Mouse (Mus musculus) forebrain, embryonic 10.5 days (tissue): ENCODE results near the gene Rab20. TPM values are rescaled to one million over a fixed set of nuclear protein-coding genes. Genes with fewer than 3 reads are reported as not detected.
A peak's percentile ranks its signal among the peaks of the same experiment; 100 is the strongest.

ENCODE experiments used
- DNase-seq: peaks from one replicate; pipeline ENCODE4 v3.0.0-alpha.2; 2017; ENCODE audit warnings: low spot score; ENCODE audit errors: extremely low spot score
- H3K27ac ChIP-seq: fragments of 300-500 bp; sonication (generic); 2 replicates; pipeline ENCODE4 v1.5.1; 2016; ENCODE audit warnings: mild to moderate bottlenecking
- H3K27me3 ChIP-seq: fragments of 300-500 bp; sonication (generic); 2 replicates; pipeline ENCODE4 v1.6.1; 2016; ENCODE audit warnings: mild to moderate bottlenecking; ENCODE audit not compliant: poor library complexity, severe bottlenecking
- H3K36me3 ChIP-seq: fragments of 300-500 bp; sonication (generic); replicated peaks from 2 replicates; pipeline ENCODE4 v1.6.1; 2016; ENCODE audit warnings: mild to moderate bottlenecking, moderate library complexity
- H3K4me1 ChIP-seq: fragments of 300-500 bp; sonication (generic); 2 replicates; pipeline ENCODE4 v1.6.1; 2016
- H3K4me3 ChIP-seq: fragments of 300-500 bp; sonication (generic); 2 replicates; pipeline ENCODE4 v1.5.1; 2016; ENCODE audit warnings: mild to moderate bottlenecking, moderate library complexity
- H3K9me3 ChIP-seq: fragments of 300-500 bp; sonication (generic); 2 replicates; pipeline ENCODE4 v1.6.1; 2016; ENCODE audit warnings: mild to moderate bottlenecking, moderate library complexity
- WGBS: fragments of 180-500 bp; shearing (Covaris S2); methylation state at CpG from one replicate; pipeline ENCODE4 v1.1.7; 2016; 5-methylcytosine and 5-hydroxymethylcytosine counted together
- polyA plus RNA-seq: library from polyadenylated mRNA; unstranded; fragments of >200 nt; fragmentation: Nextera tagmentation; extraction: Ambion mirVana; gene quantifications from 2 replicates; pipeline ENCODE4 v1.2.1, GENCODE M21; 2016

Rab20 gene
- polyA plus RNA-seq, 1 experiment from 2014 or later, result 1.4 TPM

DNA sequence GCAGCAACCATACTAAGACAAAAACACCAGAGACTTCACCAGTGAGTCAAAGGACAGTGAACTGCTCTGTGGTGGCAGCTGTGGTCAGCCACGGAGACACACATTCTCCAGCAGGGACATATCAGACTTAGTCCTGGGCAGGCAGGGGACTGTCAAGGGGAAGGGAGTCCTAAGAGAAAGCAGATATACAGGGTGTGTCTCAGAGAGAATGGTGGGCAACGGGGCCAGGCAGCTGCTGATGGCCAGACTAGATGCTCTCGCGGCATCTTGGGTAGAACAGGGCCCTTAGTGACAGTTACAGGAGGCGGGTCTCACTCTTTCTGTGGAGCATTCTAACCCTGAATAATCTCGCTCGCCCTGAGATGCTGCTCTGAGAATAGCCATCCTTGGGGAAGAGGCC is 34.3 kb downstream of the Rab20 start:
- Histone ChIP-seq H3K9me3 (no peaks in the 10 kb centered on the region), H3K4me1 (no peaks in the 10 kb centered on the region), H3K36me3 (peaks cover 90% of the 10 kb centered on the region), H3K27me3 (no peaks in the 10 kb centered on the region), H3K4me3 (no peak overlapping the region), H3K27ac (no peak overlapping the region)
- 90% methylated on average over 7 of the region's 7 CpGs for WGBS
- no peak for DNase-seq

DNA sequence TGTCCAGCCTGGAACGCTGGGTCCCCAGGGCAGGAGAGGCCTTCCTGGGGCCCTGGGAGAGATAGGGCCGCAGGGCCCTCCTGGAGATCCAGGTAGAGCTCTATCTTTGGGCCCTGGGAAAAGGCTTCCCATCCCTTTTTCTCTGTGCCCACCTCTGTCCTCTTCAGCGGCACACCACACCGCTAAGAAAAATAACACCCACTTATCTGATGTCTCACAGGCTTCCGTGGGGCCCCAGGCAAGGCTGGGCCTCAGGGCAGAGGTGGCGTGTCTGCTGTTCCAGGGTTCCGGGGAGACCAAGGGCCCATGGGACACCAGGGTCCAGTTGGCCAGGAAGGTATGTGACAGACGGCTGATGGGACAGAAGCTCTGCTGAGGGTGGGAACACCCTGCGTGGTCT is 34.9 kb downstream of the Rab20 start:
- peaks cover 91% of the 10 kb centered on the region for H3K36me3 ChIP-seq
- no peak for DNase-seq
- H3K4me1 ChIP-seq, result 0 out of 2 replicates have a peak, but pooled peaks cover 2% of the 10 kb centered on the region
- WGBS, result 88% methylated on average over 9 of the region's 9 CpGs
- H3K27me3 ChIP-seq, result no peaks in the 10 kb centered on the region
- no peaks in the 10 kb centered on the region for H3K9me3 ChIP-seq
- no peak overlapping the region for H3K27ac ChIP-seq
- H3K4me3 ChIP-seq, result no peak overlapping the region

DNA sequence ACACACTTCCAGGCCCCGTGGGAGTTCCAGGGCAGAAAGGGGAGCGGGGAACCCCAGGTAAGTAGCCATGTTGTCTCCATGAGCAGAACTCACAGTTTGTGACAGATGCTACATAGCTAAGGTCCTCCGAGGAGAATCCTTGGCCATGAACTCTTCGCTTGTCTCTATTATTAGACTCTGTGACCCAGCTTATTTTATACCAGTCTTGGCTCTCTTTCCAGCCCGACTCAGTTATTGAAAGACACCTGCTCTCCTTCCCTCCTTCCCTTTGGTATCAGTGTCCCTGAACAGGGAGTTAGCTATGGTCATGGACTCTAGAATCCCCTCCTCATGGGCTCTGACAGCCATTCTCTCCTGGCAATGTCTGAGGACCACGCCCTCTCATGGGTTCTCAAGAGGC is 37.2 kb downstream of the Rab20 start:
- H3K9me3 ChIP-seq, result no peaks in the 10 kb centered on the region
- 94% methylated on average over 6 of the region's 6 CpGs for WGBS
- H3K36me3 ChIP-seq, result peaks cover 84% of the 10 kb centered on the region
- no peak overlapping the region for H3K4me3 ChIP-seq
- peaks cover 14% of the 10 kb centered on the region; the same call in 1 of the 2 replicates for H3K4me1 ChIP-seq
- H3K27me3 ChIP-seq, result peaks cover 14% of the 10 kb centered on the region; the same call in 1 of the 2 replicates
- H3K27ac ChIP-seq, result no peak overlapping the region
- no peak for DNase-seq

DNA sequence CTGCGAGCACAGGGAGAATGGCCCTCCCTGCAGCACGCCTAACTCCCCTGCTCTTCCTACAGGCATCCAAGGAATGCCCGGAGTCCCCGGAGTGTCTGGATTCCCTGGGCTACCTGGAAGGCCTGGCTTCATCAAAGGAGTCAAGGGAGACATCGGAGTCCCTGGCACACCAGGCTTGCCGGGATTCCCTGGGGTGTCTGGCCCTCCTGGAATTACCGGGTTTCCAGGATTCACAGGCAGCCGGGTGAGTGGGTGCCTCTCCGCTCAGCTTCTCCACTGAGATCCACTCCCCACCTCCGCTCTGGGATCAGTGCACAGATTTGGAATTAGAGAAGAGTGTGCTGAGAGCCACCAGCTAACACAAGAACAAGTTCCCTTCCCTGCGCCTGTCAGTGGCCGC is 40.6 kb downstream of the Rab20 start:
- Histone ChIP-seq H3K27ac (no peak overlapping the region), H3K9me3 (no peaks in the 10 kb centered on the region), H3K4me3 (no peak overlapping the region), H3K36me3 (peaks cover 86% of the 10 kb centered on the region), H3K4me1 (peaks cover 14% of the 10 kb centered on the region; the same call in 1 of the 2 replicates), H3K27me3 (peaks cover 14% of the 10 kb centered on the region; the same call in 1 of the 2 replicates)
- DNase-seq, result no peak
- whole genome bisulfite sequencing, result 52% methylated on average over 12 of the region's 12 CpGs

DNA sequence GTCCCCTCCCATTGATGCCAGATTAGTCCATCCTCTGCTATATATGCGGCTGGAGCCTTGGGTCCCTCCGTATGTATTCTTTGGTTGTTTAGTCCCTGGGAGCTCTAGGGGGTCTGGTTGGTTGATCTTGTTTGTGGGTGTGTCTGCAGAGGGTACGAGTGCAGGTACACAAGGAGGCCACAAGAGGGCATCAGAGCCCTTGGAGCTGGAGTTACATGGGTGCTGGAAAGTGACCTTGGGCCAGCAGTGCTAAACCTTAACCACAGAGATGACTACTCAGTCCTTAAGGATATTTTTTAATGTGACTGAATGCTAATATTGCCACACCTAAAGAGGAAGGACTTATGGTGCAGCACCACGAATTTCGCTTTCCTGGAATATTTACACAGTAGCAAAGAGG is 47.8 kb downstream of the Rab20 start:
- H3K27ac ChIP-seq, result no peak overlapping the region
- H3K36me3 ChIP-seq, result peaks cover 81% of the 10 kb centered on the region
- peak; percentile 34 for DNase-seq
- H3K4me3 ChIP-seq, result no peak overlapping the region
- WGBS, result 50% methylated on average over 5 of the region's 5 CpGs
- H3K9me3 ChIP-seq, result no peaks in the 10 kb centered on the region
- H3K27me3 ChIP-seq, result no peaks in the 10 kb centered on the region
- no peaks in the 10 kb centered on the region for H3K4me1 ChIP-seq

DNA sequence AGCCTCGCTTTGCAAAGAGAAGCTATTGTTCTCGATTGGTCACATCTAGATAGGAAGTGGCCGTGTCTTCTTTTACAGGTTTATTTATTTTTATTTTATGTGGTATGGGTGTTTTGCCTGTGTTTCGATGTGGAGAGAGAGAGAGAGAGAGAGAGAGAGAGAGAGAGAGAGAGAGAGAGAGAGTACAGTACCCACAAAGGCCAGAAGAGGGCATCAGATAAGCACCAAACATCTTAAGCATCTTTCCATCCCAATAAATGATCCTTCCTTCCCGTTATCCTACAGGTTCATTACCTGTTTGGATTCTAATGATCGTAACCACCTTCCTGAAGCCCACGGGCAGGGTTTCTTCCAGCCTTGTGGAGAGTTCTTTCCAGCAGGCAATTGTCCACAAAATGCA is 55.4 kb downstream of the Rab20 start:
- Histone ChIP-seq H3K9me3 (no peaks in the 10 kb centered on the region), H3K4me3 (no peak overlapping the region), H3K36me3 (peaks cover 55% of the 10 kb centered on the region), H3K4me1 (peaks cover 14% of the 10 kb centered on the region), H3K27me3 (no peaks in the 10 kb centered on the region), H3K27ac (no peak overlapping the region)
- WGBS, result 66% methylated on average over 7 of the region's 7 CpGs
- no peak for DNase-seq

DNA sequence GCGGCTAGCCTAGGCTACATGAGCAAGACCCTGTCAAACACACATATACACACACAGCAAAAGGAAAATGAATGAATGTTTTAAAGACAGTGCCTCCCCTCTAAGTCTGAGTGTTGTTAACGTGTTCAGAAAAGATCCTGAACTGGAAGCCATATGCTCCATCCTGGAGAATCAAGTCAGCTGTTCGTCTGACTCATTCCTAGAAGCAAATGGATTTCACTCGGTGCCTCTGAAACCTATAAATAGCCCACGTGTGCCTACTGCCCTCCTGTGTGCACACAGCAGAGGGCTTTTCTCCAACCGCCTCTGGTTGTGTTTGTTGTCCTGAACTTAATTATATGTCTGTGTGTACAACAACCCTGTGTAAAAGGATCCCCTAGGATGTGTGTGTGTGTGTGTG is 56.5 kb downstream of the Rab20 start:
- 86% methylated on average over 6 of the region's 6 CpGs for WGBS
- Histone ChIP-seq H3K36me3 (peaks cover 44% of the 10 kb centered on the region), H3K9me3 (no peaks in the 10 kb centered on the region), H3K27me3 (no peaks in the 10 kb centered on the region), H3K4me1 (peaks cover 14% of the 10 kb centered on the region), H3K27ac (no peak overlapping the region), H3K4me3 (no peak overlapping the region)
- no peak for DNase-seq

DNA sequence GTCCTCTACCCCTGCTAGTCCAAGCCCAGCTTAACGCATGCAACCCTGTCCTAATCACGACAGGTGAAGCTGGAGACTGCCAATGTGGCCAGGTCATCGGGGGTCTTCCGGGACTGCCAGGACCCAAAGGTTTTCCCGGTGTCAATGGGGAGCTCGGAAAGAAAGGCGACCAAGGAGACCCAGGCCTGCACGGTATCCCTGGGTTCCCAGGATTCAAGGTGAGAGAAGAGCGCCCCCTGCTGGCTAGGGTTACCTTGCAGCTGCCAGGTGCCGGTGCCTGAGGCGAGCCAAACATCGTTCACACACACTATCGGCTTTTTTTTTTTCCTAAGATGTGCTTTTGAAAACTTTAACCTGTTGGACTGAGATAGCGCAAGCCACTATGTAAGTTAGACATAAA is 57.4 kb downstream of the Rab20 start:
- Histone ChIP-seq H3K27me3 (no peaks in the 10 kb centered on the region), H3K4me1 (peaks cover 14% of the 10 kb centered on the region), H3K9me3 (no peaks in the 10 kb centered on the region), H3K27ac (no peak overlapping the region), H3K4me3 (no peak overlapping the region), H3K36me3 (peaks cover 44% of the 10 kb centered on the region)
- 50% methylated on average over 14 of the region's 14 CpGs for WGBS
- peak; percentile 53 for DNase-seq

DNA sequence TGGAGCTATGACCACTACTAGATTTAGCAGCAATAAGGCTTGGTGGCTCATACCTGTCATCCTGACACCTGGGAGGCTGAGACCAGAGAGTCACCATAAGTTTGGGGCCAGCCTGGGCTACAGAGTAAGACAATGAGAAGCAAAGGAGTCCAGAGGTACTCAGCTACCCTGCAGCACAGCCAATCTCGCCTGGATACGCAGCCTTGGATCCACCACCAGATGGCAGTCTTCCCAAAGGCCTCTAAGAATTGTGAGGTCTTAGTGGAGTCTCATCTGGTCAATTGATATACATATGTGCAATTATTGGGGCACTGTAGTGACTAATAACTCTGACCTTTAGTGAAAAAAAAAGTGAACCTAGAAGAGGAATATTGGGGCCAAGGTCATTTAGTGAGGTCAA is 58.9 kb downstream of the Rab20 start:
- H3K27me3 ChIP-seq, result no peaks in the 10 kb centered on the region
- peaks cover 12% of the 10 kb centered on the region for H3K4me1 ChIP-seq
- peak; percentile 67 for DNase-seq
- H3K4me3 ChIP-seq, result no peak overlapping the region
- no peak overlapping the region for H3K27ac ChIP-seq
- WGBS, result 15% methylated on average over 2 of the region's 2 CpGs
- H3K9me3 ChIP-seq, result no peaks in the 10 kb centered on the region
- peaks cover 37% of the 10 kb centered on the region for H3K36me3 ChIP-seq

DNA sequence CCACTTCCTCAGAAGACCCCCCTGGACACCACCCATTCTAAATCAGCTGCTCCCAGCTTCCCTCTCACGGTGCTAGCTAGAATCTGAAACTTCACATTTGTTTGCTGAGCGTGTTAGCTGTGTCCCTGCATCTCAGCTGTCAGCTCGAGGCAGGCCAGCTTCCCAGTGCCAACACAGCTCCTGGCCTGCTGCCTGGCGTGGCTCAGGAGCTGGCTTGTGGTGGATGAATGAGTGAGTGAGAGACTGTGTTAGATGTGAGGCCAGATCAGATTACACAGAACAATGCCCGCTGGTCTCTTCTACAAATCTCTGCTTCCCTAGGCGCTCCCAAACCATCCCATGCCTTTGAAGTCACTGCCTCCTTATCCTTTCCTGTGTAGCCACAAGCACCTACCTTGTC is 59.3 kb downstream of the Rab20 start:
- 51% methylated on average over 6 of the region's 6 CpGs for WGBS
- no peaks in the 10 kb centered on the region for H3K9me3 ChIP-seq
- no peak overlapping the region for H3K27ac ChIP-seq

DNA sequence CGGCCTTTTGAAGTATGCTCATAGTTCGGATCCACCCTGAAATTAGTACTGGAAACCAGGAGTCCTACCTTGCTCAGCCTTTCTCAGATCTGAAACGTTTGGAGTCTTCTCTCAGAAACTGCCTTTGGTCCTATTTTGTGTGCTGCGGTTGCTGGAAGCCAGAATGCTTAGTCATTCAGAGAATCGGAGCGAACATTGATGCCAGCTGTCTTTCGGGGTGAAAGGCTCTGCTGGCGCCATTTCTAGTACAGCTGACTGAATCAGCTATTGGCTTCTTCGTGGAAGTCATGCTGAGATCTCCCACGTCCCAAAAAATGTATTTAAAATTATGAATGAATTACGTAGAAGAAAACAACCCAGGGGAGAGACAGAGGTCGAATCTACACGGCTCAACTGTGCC is 60.7 kb downstream of the Rab20 start:
- WGBS, result 86% methylated on average over 13 of the region's 13 CpGs
- no peaks in the 10 kb centered on the region for H3K9me3 ChIP-seq
- H3K27ac ChIP-seq, result no peak overlapping the region
- H3K4me3 ChIP-seq, result no peak overlapping the region
- no peak for DNase-seq
- H3K36me3 ChIP-seq, result peaks cover 34% of the 10 kb centered on the region
- no peaks in the 10 kb centered on the region for H3K27me3 ChIP-seq
- H3K4me1 ChIP-seq, result peaks cover 22% of the 10 kb centered on the region

More for the DNA sequence above, 59.3 kb downstream of the Rab20 start:
- peaks cover 38% of the 10 kb centered on the region for H3K36me3 ChIP-seq
- no peak for DNase-seq
- peaks cover 15% of the 10 kb centered on the region for H3K4me1 ChIP-seq
- H3K4me3 ChIP-seq, result no peak overlapping the region
- H3K27me3 ChIP-seq, result no peaks in the 10 kb centered on the region

DNA sequence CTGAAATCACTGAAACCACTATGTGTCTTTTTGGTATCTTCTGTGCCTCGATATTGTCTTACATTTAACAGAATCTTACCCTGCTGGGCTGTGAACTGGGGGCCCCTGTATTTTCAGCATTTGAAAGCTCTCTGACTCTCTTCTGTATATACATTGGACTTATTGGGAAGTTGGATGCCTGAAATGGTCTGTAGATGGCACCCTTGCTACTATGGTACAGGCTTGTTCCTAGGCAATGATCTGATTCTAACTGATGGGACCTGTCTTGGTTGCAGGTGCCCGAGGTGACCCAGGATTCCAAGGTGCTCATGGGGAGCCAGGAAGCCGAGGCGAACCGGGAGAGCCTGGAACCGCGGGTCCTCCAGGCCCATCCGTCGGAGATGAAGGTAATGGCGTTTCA is 63.4 kb downstream of the Rab20 start:
- no peak for DNase-seq
- Histone ChIP-seq H3K27ac (no peak overlapping the region), H3K27me3 (no peaks in the 10 kb centered on the region), H3K36me3 (peaks cover 28% of the 10 kb centered on the region), H3K4me3 (no peak overlapping the region), H3K9me3 (no peaks in the 10 kb centered on the region), H3K4me1 (peaks cover 40% of the 10 kb centered on the region)
- WGBS, result 85% methylated on average over 10 of the region's 10 CpGs

DNA sequence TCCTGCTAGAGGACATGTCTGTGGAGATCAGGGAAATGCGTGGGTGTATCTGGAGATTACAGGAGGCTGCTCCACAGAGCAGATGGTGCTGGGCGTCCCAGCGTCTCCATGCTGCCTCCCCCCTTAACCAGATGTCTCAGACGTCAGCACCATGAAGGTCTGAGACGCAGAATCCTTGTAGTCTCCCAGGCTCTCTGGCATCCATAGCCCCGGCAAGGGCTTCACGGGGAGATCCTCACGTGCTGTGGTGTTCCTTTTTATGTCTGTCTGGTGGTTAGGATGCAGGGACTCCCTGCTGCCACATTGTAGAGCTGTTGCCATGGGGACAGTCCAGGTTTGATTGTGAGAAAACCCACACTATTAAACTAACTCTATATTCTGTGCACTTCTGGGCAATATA is 64.2 kb downstream of the Rab20 start:
- 52% methylated on average over 8 of the region's 8 CpGs for WGBS
- no peaks in the 10 kb centered on the region for H3K27me3 ChIP-seq
- DNase-seq, result no peak
- peaks cover 39% of the 10 kb centered on the region for H3K4me1 ChIP-seq
- peaks cover 28% of the 10 kb centered on the region for H3K36me3 ChIP-seq
- no peak overlapping the region for H3K4me3 ChIP-seq
- H3K27ac ChIP-seq, result peak overlapping the region; percentile 32
- H3K9me3 ChIP-seq, result no peaks in the 10 kb centered on the region

DNA sequence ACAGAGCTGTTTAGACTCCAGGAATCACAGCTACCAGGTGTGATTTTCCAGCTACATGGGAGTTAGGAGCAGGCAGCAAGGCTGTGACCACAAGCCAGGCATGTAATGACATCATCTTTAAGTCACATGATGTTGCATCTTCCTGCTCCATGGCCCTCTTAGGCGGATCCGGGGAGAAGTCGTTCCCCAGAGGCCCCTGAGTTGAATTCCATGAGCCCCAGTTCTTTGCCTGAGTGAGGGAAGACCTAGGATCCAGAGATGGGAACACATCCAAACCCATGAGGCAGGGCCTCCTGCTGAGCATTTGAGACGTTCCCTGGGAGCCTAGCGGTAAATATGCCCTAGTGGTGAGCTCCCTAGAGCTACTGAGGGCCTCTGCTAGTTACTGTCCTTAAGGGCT is 66.1 kb downstream of the Rab20 start:
- Histone ChIP-seq H3K36me3 (peaks cover 42% of the 10 kb centered on the region), H3K9me3 (no peaks in the 10 kb centered on the region), H3K27ac (peak overlapping the region; percentile 58), H3K27me3 (no peaks in the 10 kb centered on the region), H3K4me3 (no peak overlapping the region), H3K4me1 (peaks cover 34% of the 10 kb centered on the region)
- no peak for DNase-seq
- 76% methylated on average over 5 of the region's 5 CpGs for WGBS
